Mouse (Mus musculus) left cerebral cortex, adult 2 months (tissue): ENCODE data around the gene Terf2. TPM values are rescaled to one million over a fixed set of nuclear protein-coding genes. Genes with fewer than 3 reads are reported as not detected.
A peak's percentile ranks its signal among the peaks of the same experiment; 100 is the strongest.

Experiments used
- DNase-seq, 2 experiments: peaks; one replicate each; pipeline ENCODE4 v3.0.0; 2021 to 2022; ENCODE audit warnings: low spot score in 2 of 2, mixed read lengths in 1 of 2; ENCODE audit errors: extremely low spot score in 1 of 2
- H3K27ac ChIP-seq: fragments of 200-600 bp; 2 replicates; pipeline ENCODE4 v1.8.1; 2022
- H3K4me3 ChIP-seq: fragments of 200-600 bp; 2 replicates; pipeline ENCODE4 v1.8.1; 2022
- CTCF ChIP-seq: fragments of 200-600 bp; IDR thresholded peaks from 2 replicates; pipeline ENCODE4 v1.8.1; 2022; ENCODE audit warnings: antibody characterized with exemption, mild to moderate bottlenecking, moderate library complexity
- intact Hi-C: fragments of 180-260 bp; cut with DNase I; formaldehyde crosslinking; loops from one replicate; pipeline ENCODE4 v1.15.1; 2025
- long read RNA-seq, 2 experiments: library from polyadenylated mRNA; stranded (forward); transcript quantifications; one replicate each; pipeline ENCODE4 v2.0.0; 2021; ENCODE audit warnings: borderline mapping rate in 2 of 2
- total RNA-seq, 2 experiments: library from RNA; stranded (reverse); gene quantifications; 2 replicates each; pipeline ENCODE4 v1.2.3; 2021

Gene Terf2
- 10 to 100 TPM; 39.1 to 39.2 TPM for total RNA-seq
- long read RNA-seq, experiment 1, transcript Terf2-202 (10 exons, 2,667 nt), result minor isoform, 6 of 30 reads
- long read RNA-seq, experiment 1, transcript Terf2-204 (10 exons, 2,666 nt), result major isoform, 7 of 30 reads
- long read RNA-seq, experiment 1, partial matches to known transcripts, result 7 of 30 reads
- long read RNA-seq, experiment 1, other reads (novel, unspliced or antisense), result 10 of 30 reads
- long read RNA-seq, experiment 2, partial matches to known transcripts, result 1 of 8 reads
- long read RNA-seq, experiment 2, other reads (novel, unspliced or antisense), result 1 of 8 reads

GRCm38 (mm10) chr8:107096366-107097036 lies at the start of gene Terf2:
Gene Terf2, minus strand, starts transcription at chr8:107096547.
- peak within 1 kb of the TSS; percentile 92 for H3K27ac ChIP-seq
- intact Hi-C loops, result loop anchor here (10.0 kb wide), 1 partner anchor 478 kb away; no protein-coding TSS in a partner anchor
- H3K4me3 ChIP-seq, result peak within 1 kb of the TSS; percentile 81
- peak; percentile 94 to 95 for DNase-seq
- no peak for TF ChIP-seq CTCF

- DNase-seq, result no peak
- no peak for TF ChIP-seq CTCF
- Histone ChIP-seq H3K4me3 (no peak overlapping the region), H3K27ac (no peak overlapping the region)
- intact Hi-C loops, result no loop called here
Measured at GRCm38 (mm10) chr8:107143501-107143900, 47.2 kb upstream of the Terf2 start.

GRCm38 (mm10) chr8:107142539-107142938 lies 46.2 kb upstream of the Terf2 start:
- no peak overlapping the region for H3K27ac ChIP-seq
- intact Hi-C loops, result no loop called here
- no peak overlapping the region for H3K4me3 ChIP-seq
- TF ChIP-seq CTCF, result no peak
- DNase-seq, result no peak

- Histone ChIP-seq H3K27ac (no peak overlapping the region), H3K4me3 (no peak overlapping the region)
- DNase-seq, result no peak
- intact Hi-C loops, result no loop called here
- no peak for TF ChIP-seq CTCF
Measured at GRCm38 (mm10) chr8:107139704-107140470, 43.5 kb upstream of the Terf2 start.

GRCm38 (mm10) chr8:107138338-107138737 lies 42.0 kb upstream of the Terf2 start:
- DNase-seq, result no peak
- no peak overlapping the region for H3K4me3 ChIP-seq
- no peak for TF ChIP-seq CTCF
- H3K27ac ChIP-seq, result no peak overlapping the region
- intact Hi-C loops, result no loop called here

- intact Hi-C loops, result no loop called here
- Histone ChIP-seq H3K4me3 (no peak overlapping the region), H3K27ac (no peak overlapping the region)
- no peak for DNase-seq
- no peak for TF ChIP-seq CTCF
Measured at GRCm38 (mm10) chr8:107137591-107137990, 41.2 kb upstream of the Terf2 start.

- intact Hi-C loops, result no loop called here
- Histone ChIP-seq H3K27ac (no peak overlapping the region), H3K4me3 (no peak overlapping the region)
- no peak for DNase-seq
- TF ChIP-seq CTCF, result no peak
Measured at GRCm38 (mm10) chr8:107136003-107136612, 39.8 kb upstream of the Terf2 start.

- no peak for TF ChIP-seq CTCF
- Histone ChIP-seq H3K4me3 (no peak overlapping the region), H3K27ac (peak overlapping the region; percentile 41; the same call in 1 of the 2 replicates)
- no peak for DNase-seq
- intact Hi-C loops, result no loop called here
Measured at GRCm38 (mm10) chr8:107133881-107134280, 37.5 kb upstream of the Terf2 start.

- no peak for TF ChIP-seq CTCF
- Histone ChIP-seq H3K27ac (no peak overlapping the region), H3K4me3 (no peak overlapping the region)
- DNase-seq, result no peak
- intact Hi-C loops, result no loop called here
Measured at GRCm38 (mm10) chr8:107132581-107133491, 36.5 kb upstream of the Terf2 start.

GRCm38 (mm10) chr8:107130028-107130427 lies 33.7 kb upstream of the Terf2 start:
- no peak for DNase-seq
- intact Hi-C loops, result no loop called here
- TF ChIP-seq CTCF, result no peak
- H3K4me3 ChIP-seq, result no peak overlapping the region
- peak overlapping the region; percentile 19; the same call in 1 of the 2 replicates for H3K27ac ChIP-seq
